Mouse (Mus musculus): ENCODE data around the gene Spryd4. TPM values are rescaled to one million over a fixed set of nuclear protein-coding genes. Genes with fewer than 3 reads are reported as not detected.
A peak's percentile ranks its signal among the peaks of the same experiment; 100 is the strongest.
"Not testable (repeated sequence)": the region's sequence is repeated elsewhere in the genome, so short reads cannot be mapped to it uniquely, and the experiment has no call there.

Spryd4 gene
- polyA plus RNA-seq, 1 experiment = 9.8 TPM

DNA sequence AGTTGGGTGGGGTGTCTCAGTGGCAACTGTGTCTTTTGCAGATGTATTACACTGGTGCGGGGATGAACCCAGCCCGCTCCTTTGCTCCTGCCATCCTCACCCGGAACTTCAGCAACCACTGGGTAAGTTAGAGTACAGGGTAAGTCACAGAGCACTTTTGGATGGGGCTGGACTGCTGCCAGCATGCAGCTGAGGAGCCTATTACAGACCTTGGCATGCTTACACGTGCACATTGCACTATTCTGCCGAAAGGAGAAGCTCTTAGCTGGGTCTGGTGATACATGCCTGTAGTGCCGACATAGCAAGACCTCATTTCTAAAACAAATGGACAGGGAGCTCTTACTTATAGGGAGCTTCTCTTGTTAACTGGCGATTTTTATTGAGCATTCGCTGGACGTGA lies 16.0 kb upstream of the Spryd4 start:
- no peak for DNase-seq (ENCODE audit: extremely low spot score in 1 of 2, low spot score in 1 of 2)

DNA sequence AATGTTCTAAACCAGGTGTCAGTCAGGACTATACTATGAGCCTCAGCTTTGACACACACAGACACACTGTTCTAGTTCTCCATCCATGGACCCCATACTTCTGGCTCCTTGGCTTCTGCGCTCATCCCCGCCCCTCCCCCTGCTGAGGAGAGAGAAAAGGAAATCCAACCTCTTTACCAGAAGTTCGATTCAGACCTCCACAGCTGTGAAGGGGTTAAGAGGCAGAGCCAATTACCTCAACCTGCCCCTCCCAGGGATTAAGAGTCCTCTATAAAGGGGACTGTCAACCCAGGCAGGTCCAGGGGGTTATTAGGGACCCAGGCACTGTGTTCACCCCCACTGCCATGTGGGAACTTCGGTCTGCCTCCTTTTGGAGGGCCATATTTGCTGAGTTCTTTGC lies 13.9 kb upstream of the Spryd4 start, which contains the start of gene Mip:
Gene Mip, plus strand, starts transcription at position 301 of the 400 bp plus-strand sequence.
- no peak for DNase-seq (ENCODE audit: extremely low spot score in 1 of 2, low spot score in 1 of 2)

DNA sequence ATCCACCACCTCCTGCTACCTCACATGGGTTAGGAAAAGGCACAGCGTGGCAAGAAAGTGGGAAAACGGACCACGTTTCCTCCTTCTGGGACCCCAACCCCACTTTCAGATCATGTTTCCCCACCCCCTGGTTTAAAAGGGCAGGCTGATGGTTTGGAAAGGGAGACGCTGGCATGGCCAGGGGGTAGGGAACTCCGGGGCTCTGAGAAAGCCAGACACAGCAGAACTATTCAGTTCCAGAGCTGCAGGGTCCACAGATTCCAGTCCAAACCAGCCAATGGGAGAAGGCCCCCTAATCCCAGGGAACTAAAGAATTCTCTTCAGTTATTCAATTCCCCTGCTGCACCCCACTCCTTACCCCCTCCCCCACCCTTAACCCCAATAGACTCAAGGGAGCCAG lies 13.5 kb upstream of the Spryd4 start:
- no peak for DNase-seq (ENCODE audit: extremely low spot score in 1 of 2, low spot score in 1 of 2)

DNA sequence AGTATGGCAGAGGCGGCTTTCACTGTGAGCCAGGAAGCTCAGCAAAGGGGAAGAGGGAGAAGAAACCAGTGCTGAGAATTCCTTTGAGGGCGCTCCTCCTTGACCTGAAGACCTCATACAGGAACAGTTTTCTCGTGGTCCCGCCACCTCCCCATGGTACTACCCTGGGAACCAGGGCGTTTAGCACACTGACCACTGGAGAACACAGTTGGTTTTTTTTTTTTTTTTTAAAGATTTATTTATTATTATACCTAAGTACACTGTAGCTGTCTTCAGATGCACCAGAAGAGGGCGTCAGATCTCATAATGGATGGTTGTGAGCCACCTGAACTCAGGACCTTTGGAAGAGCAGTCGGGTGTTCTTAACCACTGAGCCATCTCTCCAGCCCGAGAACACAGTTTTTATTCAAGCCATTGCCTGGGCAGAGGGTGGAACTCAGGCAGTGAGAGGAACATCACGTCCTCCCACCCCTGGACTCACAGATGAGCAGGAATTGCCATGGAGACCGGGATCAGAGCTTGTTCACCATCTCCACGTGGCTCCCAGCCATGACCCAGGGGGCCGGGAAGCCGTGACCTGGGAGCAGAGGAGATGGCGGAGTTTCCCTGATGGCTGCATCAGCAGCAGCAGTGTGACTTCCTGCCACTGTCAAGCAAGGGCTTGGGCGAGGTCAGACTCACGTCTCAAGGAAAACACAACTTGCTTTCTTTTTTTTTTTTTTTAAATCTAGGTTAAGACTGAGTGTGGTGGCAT lies 10.1 kb upstream of the Spryd4 start:
- DNase-seq (ENCODE audit: extremely low spot score in 1 of 2, low spot score in 1 of 2) = no peak

DNA sequence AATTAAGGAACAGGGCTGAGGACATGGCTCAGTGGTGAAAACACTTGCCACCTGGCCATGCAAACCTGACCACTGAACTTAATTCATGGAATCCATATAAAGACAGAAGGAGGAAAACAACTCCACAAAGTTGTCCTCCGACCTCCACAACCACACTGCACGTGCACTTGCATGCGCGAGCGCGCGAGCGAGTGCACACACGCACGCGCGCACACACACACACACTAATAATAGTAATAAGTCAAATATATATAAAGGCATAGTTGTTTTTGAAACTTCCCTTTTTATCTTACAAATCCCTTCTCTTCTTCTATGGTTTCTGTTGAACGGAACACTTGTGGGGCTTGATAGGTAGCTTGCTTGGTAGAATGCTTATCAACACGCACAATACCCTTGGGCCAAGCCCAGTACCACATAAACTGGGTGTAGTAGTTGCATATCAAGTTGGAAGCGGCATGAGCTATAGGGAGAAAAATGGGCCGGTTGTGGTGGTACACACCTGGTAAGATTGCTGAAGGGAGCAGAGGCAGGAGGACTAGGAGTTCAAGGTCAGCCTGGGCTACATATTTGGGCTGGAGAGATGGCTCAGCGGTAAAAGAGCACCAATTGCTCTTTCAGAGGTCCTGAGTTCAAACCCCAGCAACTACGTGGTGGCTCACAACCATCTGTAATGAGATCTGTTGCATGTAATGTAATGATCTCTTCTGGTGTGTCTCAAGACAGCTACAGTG lies 6.9 kb upstream of the Spryd4 start:
- DNase-seq (ENCODE audit: extremely low spot score in 1 of 2, low spot score in 1 of 2) = no peak

DNA sequence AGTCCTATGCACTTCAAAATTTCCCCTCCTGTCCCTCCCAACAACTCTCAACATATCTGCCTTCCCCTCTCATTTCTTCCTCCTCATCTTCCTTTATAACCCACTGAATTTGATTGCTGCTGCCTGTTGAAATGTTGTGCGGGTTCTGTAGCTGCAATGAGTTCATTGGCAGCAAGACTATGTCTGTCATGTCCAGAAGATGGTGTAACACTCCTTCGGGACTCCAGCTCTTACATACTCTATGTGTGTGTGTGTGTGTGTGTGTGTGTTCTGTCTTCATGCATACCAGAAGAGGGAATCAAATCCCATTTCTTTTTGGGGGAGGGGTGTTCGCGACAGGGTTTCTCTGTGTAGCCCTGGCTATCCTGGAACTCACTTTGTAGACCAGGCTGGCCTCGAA lies 3.4 kb upstream of the Spryd4 start:
- DNase-seq (ENCODE audit: extremely low spot score in 1 of 2, low spot score in 1 of 2) = no peak

DNA sequence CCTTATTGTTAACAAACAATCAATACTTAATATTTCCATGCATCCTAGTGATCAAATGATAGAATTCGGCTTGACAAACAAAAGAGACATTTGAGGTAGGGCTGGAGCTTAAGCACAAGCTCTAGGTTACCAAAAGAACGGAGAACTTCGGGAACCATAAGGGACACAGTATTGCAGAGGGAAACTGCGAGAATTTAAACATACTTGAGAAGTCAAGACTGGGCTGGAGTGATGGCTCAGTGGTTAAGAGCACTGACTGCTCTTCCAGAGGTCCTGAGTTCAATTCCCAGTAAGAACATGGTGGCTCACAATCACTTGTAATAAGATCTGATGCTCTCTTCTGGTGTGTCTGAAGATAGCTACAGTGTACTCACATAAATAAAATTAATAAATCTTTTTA lies 2.5 kb upstream of the Spryd4 start:
- DNase-seq (ENCODE audit: extremely low spot score in 1 of 2, low spot score in 1 of 2) = not testable (repeated sequence)

DNA sequence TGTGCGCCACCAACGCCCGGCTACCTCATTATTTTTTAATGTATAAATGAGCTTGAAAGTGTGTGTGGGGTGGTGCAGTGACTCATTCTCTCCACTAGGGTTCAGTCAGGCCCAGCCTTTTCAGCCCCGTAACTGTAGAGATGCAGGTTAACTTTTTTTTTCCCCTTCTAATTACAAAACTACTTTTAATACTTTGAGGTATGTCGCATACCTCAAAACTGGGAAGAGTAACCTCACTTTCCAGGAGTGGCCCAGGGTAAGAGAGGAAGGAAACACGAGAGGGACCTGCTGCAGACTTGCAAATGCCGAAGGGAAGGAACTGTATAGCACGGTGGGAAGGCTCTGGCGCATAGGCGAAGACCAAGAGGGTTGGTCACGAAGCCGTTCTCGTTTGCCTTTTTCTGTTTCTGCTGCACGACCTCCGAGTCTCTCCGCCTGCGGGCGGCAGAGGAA lies 1.3 kb upstream of the Spryd4 start:
- DNase-seq (ENCODE audit: extremely low spot score in 1 of 2, low spot score in 1 of 2) = peak in 1 of 2 experiments; percentile 84

DNA sequence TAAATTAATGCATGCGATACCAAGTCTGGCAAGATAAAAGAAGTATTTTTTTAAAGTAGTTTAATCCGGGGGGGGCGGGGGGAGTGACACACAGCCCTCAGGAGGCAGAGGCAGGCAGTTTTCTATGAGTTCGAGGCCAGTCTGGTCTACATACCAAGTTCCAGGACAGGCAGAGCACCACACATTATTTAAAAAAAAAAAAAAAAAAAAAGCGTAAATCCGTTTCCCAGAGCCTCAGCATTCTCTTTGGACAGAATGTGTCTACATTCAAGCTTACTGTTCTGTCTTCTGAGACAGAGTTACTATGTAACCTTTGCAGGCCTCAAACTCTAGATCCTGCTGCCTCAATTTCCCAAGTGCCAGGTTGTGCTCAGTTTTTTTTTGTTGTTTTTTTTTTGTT lies 541 bp upstream of the Spryd4 start:
- DNase-seq (ENCODE audit: extremely low spot score in 1 of 2, low spot score in 1 of 2) = no peak

DNA sequence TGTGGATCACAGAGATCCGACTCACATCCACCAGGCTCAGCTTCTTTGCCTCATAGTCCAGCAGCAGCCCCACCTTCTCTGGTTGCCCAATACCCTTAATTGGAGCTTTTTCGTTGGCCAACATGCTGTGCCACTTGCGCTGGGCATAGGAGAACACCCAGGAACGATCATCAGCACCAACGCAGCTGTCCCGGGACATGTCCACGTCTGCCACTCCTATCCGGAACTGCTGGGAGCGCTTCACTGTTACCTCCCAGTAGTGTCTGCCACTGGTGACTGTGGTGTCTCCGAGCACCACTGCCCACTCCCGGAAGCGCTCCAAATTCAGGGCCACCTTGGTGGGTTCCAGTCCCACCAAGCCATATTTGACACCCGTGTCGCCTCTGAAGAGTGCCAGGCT lies 653 bp downstream of the Spryd4 start:
- DNase-seq (ENCODE audit: extremely low spot score in 1 of 2, low spot score in 1 of 2) = no peak

DNA sequence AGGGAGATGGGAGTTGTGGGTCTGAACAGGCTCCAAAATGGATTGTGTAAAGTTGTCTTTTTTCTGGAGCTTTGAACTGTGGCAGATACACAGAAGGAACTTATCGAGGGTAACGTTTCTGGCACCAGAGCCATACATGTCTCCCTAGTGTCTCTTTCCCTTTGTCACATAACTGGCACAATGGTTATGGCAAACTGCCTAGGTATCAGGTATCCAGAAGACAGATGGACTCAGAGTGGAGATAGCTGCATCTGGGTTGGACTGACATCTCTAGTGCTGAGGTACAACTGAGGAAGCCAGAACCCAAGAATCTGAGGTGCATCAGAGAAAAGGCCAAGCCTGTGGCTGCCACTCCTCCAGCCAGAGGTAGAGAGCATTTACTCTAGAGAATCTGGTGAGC lies 1.5 kb downstream of the Spryd4 start:
- DNase-seq (ENCODE audit: extremely low spot score in 1 of 2, low spot score in 1 of 2) = no peak

DNA sequence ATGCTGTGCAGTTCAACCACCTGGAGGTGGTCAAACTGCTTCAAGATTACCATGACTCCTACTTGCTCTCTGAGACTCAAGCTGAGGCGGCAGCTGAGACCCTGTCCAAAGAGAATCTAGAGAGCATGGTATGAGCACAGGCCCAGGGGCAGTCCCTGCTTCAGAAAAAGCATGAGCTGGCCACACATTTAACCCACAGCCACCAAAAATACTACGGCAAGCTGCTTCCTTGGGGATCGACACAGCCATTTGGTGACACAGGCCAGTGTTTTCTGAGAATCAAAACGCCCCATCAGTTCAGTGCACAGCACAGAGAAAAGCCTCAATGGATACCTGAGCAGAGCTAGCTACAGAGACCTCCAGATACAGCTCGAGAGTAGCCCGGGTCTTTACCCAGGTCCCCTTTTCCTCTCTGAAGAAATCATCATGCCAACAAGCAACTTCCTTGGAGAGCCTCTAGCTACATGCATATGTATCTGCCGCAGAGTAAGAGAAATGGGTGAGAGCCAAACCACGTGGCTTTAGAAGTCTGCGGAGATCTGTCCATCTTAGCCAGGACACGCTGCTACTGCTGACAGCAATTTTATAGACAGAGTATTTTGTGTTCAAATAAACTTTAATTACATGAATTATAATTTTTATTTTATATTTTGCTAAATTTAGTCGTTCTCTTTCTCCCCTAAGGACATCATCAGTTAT lies 2.1 kb downstream of the Spryd4 start:
- no peak for DNase-seq (ENCODE audit: extremely low spot score in 1 of 2, low spot score in 1 of 2)

DNA sequence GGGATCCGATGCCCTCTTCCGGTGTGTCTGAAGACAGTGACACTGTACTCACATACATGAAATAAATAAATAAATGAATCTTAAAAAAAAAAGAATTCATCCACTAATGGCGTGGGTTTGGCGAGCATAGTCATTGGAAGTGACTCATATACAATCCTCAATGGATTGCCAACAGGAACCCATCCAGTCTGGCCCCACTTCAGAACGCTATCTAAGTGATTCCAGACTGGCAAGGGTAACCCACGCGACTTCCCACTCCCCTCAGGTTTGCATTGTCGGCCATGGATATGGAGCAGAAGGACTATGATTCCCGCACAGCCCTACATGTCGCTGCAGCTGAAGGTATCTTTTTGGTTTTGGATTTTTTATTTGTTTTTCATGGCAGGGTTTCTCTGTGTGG lies 3.3 kb downstream of the Spryd4 start:
- DNase-seq (ENCODE audit: extremely low spot score in 1 of 2, low spot score in 1 of 2) = no peak

DNA sequence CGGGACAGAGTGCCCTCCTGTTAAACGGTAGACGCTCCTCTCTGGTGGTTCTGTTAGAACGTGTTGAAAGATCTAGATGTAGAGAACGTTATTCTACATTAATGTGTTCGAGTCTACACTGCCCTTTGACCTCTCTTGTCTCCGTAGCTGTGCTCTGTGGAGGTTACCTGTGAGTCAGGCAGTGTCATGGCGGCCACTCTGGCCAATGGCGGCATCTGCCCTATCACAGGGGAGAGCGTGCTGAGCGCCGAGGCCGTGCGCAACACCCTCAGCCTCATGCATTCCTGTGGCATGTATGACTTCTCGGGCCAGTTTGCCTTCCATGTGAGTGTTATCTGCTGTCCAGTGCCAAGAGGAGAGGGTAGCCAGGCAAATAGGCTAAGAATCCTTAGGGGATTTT lies 6.7 kb downstream of the Spryd4 start:
- no peak for DNase-seq (ENCODE audit: extremely low spot score in 1 of 2, low spot score in 1 of 2)

DNA sequence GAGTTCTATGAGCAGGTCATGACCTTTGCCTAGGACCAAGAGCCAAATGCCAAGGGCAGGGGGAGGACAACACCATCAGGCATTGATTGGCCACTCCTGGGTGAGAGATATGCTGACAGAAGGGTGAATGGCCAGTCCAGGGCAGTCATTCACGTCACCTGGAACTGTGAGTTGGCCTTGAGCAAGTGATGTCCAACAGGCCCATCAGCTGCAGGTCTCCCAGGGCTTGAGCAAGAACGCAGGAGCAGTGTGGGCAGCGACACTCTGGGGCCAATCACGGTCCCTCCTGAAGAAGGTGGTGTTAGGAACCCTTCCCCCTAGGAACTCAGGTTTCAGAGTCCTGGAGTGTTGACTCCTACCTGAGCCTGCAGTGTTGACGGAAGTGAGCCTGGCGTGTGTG lies 9.8 kb downstream of the Spryd4 start:
- no peak for DNase-seq (ENCODE audit: extremely low spot score in 1 of 2, low spot score in 1 of 2)

DNA sequence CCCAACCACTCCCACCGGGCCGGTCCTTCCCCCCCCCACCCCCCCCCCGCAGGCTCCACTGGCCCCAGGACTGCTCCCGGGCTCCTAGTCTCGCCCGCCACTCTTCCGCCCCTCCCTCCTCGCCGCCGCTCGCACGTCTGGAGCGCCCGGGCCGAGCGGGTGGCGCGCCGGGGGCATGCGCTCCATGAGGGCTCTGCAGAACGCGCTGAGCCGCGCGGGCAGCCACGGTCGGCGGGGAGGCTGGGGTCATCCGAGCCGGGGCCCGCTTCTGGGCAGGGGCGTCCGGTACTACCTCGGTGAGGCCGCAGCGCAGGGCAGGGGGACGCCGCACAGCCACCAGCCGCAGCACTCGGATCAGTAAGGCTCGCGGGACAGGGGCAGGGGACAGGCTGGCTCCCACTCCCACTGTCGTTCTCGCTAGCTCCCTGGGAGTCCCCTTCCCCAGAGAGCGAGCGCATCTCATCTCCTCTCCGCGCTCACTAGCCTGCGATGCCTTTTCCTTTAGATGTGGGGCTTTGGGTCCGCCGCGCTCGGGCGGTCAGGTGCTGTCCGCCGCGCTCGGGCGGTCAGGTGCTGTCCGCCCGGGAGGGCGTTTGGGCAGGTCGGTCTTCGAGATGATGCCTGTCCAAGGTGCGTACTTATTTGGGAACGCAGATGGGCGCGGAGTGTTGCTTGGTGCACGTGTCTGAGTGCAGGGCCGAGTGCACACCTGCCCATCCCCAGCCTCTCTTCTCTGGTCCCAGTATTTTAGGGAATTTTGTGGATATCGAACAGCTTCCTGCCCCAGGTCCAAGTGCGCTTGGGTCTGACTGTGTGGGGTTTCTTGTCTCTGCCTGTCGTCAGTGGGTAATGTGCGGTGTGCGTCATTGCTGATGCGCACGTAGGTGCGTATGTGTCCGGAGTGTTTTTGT lies 16.8 kb downstream of the Spryd4 start:
- DNase-seq (ENCODE audit: extremely low spot score in 1 of 2, low spot score in 1 of 2) = peak; percentile 48 to 72

DNA sequence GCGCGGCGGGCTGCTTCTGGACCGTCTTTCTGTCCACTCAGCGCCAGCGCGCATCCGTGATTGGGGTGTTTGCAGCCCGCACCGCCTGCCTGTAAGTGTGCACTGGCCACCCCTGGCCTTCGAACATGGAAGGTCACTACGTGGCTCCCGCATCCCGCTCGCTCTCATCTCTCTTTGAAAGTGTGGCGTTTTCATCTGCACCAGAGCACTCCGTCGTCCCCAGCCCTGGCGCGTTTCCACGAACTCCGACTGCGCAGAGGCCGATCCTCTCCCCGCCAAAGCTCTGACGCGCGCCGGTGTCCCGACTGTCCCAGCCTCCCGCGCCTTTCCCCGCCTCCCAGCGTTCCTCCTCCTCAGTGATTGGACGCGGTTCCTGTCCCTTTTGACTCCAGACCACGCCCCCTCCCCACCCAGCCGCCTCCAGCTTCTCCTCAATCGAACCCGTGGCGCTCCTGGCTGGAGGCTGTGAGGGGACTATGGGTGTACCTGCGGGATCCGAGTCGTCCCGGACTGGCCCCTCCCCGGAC lies 17.5 kb downstream of the Spryd4 start, which contains the start of gene Gls2:
Gene Gls2, plus strand, starts transcription at position 434 of the 527 bp plus-strand sequence.
- DNase-seq (ENCODE audit: extremely low spot score in 1 of 2, low spot score in 1 of 2) = peak; percentile 96 to 99

DNA sequence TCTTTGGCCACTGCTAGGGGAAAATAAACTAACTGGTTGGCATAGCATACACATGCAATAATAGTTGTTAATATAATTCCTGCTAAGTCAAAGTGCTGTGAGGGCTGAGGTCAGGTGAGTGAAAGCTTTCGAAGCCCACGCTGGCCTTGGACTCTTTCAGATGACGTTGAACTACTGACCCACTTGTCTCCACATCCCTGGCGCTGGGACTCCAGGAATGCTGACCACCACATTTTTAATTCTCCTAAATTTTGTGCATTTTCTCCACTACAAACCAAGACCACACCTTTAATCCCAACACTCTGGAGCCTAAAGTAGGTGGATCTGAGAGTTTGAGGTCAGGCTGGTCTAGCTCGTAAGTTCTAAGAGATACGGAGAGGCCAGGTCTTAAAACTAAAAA lies 18.5 kb downstream of the Spryd4 start:
- no peak for DNase-seq (ENCODE audit: extremely low spot score in 1 of 2, low spot score in 1 of 2)

DNA sequence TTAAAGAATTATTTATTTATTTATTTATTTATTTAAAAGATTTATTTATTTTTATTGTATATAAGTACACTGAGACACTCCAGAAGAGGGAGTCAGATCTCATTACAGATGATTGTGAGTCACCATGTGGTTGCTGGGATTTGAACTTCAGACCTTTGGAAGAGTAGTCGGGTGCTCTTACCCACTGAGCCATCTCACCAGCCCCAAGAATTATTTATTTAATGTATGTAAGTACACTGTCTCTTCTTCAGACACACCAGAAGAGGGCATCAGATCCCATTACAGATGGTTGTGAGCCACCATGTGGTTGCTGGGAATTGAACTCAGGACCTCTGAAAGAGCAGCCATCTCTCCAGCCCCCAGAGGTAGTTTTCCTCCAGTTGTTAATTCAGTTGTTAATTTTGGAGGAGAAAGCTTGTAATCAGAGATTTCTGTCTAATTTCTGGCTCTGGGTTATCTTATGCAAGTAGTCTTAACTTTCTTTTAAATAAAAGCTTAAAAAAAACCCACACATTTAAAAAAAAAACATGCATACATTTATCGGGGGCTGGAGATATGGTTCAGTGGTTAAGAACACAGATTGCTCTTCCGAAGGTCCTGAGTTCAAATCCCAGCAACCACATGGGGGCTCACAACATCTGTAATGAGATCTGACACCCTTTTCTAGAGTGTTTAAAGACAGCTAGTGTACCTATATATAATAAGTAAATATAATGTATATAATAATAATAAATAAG lies 19.4 kb downstream of the Spryd4 start:
- DNase-seq (ENCODE audit: extremely low spot score in 1 of 2, low spot score in 1 of 2) = not testable (repeated sequence)
